12 mouse cellular contexts compared by ENCODE assay signal in genomic region chr19:50171849-50172248, GRCm38 (mm10).
DNase-seq lines count a peak whose midpoint lies in the region; ATAC-seq and TF ChIP-seq lines count a peak whose summit lies in the region.
"Had no signal": no experiment of that assay in that cellular context is flagged by ENCODE, and none has a peak within 500 bp of the region (broad histone marks: within the 10 kb centered on the region; RNA-seq: fewer than 3 reads in every experiment).

No protein-coding gene starts in this region.

- H3K27me3 ChIP-seq in liver, embryonic 14.5 days (ENCODE audit: control insufficient read depth, insufficient read depth, low read length): no peaks in the 10 kb centered on the region
- H3K27me3 ChIP-seq in liver, embryonic 11.5 days (replicated peaks; ENCODE audit: control insufficient read depth, insufficient read depth, low read length): no peaks in the 10 kb centered on the region
- H3K27me3 ChIP-seq in embryonic facial prominence, embryonic 14.5 days (replicated peaks; ENCODE audit: control insufficient read depth, insufficient read depth, low read length): no peaks in the 10 kb centered on the region
- H3K27me3 ChIP-seq: hindbrain, embryonic 15.5 days; stomach, embryonic 15.5 days had no signal

- no peaks in the 10 kb centered on the region for H3K9me3 ChIP-seq in liver, embryonic 14.5 days (ENCODE audit: control insufficient read depth, low read length)
- no peaks in the 10 kb centered on the region for H3K9me3 ChIP-seq in liver, embryonic 11.5 days (ENCODE audit: control insufficient read depth, low read length)
- H3K9me3 ChIP-seq in ES-E14 (ENCODE audit: control insufficient read depth, insufficient read depth, low read depth, low read length): no peaks in the 10 kb centered on the region
- no peaks in the 10 kb centered on the region for H3K9me3 ChIP-seq in embryonic facial prominence, embryonic 14.5 days (ENCODE audit: control insufficient read depth, low read length)
- H3K9me3 ChIP-seq: hindbrain, embryonic 15.5 days; stomach, embryonic 15.5 days had no signal

- no peak for DNase-seq in frontal cortex, postnatal 14 days (ENCODE audit: low spot score in 2 of 2)
- DNase-seq in liver, embryonic 14.5 days (ENCODE audit: low read depth in 3 of 3, low spot score in 3 of 3): no peak
- DNase-seq in liver, embryonic 11.5 days (ENCODE audit: low spot score): no peak
- DNase-seq in ES-E14 (ENCODE audit: low read depth, low spot score): peak; percentile 16
- peak; percentile 11 for DNase-seq in embryonic facial prominence, embryonic 14.5 days (ENCODE audit: low spot score)
- DNase-seq in frontal cortex, postnatal 10 days (ENCODE audit: low spot score in 2 of 2): no peak
- no peak for DNase-seq in spleen, postnatal 14 days (ENCODE audit: low spot score in 2 of 2)

- no peaks in the 10 kb centered on the region for H3K4me1 ChIP-seq in liver, embryonic 14.5 days (replicated peaks; ENCODE audit: control insufficient read depth in 2 of 2, insufficient read depth in 2 of 2, low read length in 1 of 2)
- H3K4me1 ChIP-seq in liver, embryonic 11.5 days (replicated peaks; ENCODE audit: control insufficient read depth, insufficient read depth, low read length): no peaks in the 10 kb centered on the region
- H3K4me1 ChIP-seq in ES-E14 (ENCODE audit: control insufficient read depth in 2 of 2, insufficient read depth in 2 of 2, low read length in 2 of 2, poor library complexity in 1 of 2): no peaks in the 10 kb centered on the region
- no peaks in the 10 kb centered on the region for H3K4me1 ChIP-seq in embryonic facial prominence, embryonic 14.5 days (ENCODE audit: control insufficient read depth, insufficient read depth, low read length)
- H3K4me1 ChIP-seq: hindbrain, embryonic 15.5 days; stomach, embryonic 15.5 days had no signal

- H3K4me3 ChIP-seq in liver, embryonic 14.5 days (ENCODE audit: insufficient read depth in 1 of 2, low read depth in 2 of 2, low read length in 2 of 2): no peak overlapping the region
- no peak overlapping the region for H3K4me3 ChIP-seq in liver, embryonic 11.5 days (ENCODE audit: low read depth, low read length)
- H3K4me3 ChIP-seq in ES-E14 (ENCODE audit: insufficient read depth in 1 of 2, low read depth in 1 of 2, low read length in 2 of 2, poor library complexity in 1 of 2, severe bottlenecking in 1 of 2): no peak overlapping the region
- no peak overlapping the region for H3K4me3 ChIP-seq in embryonic facial prominence, embryonic 14.5 days (ENCODE audit: low read depth, low read length)
- H3K4me3 ChIP-seq: hindbrain, embryonic 15.5 days; myocyte; stomach, embryonic 15.5 days had no signal

- no peak overlapping the region for H3K9ac ChIP-seq in liver, embryonic 14.5 days (replicated peaks)
- no peak overlapping the region for H3K9ac ChIP-seq in liver, embryonic 11.5 days (ENCODE audit: low read depth, low read length)
- H3K9ac ChIP-seq in ES-E14 (ENCODE audit: insufficient read depth, low read depth, low read length, poor library complexity, severe bottlenecking): no peak overlapping the region
- H3K9ac ChIP-seq in embryonic facial prominence, embryonic 14.5 days (ENCODE audit: low read depth, low read length): no peak overlapping the region
- H3K9ac ChIP-seq: hindbrain, embryonic 15.5 days; stomach, embryonic 15.5 days had no signal

- ATAC-seq in frontal cortex, adult (ENCODE audit: low TSS enrichment): peak; percentile 65
- ATAC-seq in liver, embryonic 14.5 days (ENCODE audit: insufficient read depth): no peak
- no peak for ATAC-seq in liver, embryonic 11.5 days (replicated peaks; ENCODE audit: low FRiP score)
- no peak for ATAC-seq in embryonic facial prominence, embryonic 14.5 days (ENCODE audit: low read depth)
- ATAC-seq: Patski had no signal

- in situ Hi-C loops in ES-E14 (cut with MboI; ENCODE audit: low sequenced_read_pairs in 2 of 2, unreplicated experiment in 2 of 2): no loop called here

- H3K4me2 ChIP-seq in liver, embryonic 14.5 days (ENCODE audit: low read depth): no peak overlapping the region
- H3K4me2 ChIP-seq in liver, embryonic 11.5 days: no peak overlapping the region
- no peak overlapping the region for H3K4me2 ChIP-seq in embryonic facial prominence, embryonic 14.5 days (ENCODE audit: low read depth, low read length)
- H3K4me2 ChIP-seq: hindbrain, embryonic 15.5 days; stomach, embryonic 15.5 days had no signal

- no peak overlapping the region for H3K27ac ChIP-seq in liver, embryonic 14.5 days
- no peak overlapping the region for H3K27ac ChIP-seq in liver, embryonic 11.5 days (ENCODE audit: low read depth, low read length)
- no peak overlapping the region for H3K27ac ChIP-seq in ES-E14 (ENCODE audit: insufficient read depth, low read depth, low read length, poor library complexity, severe bottlenecking)
- H3K27ac ChIP-seq in embryonic facial prominence, embryonic 14.5 days (replicated peaks; ENCODE audit: low read depth, low read length): no peak overlapping the region
- H3K27ac ChIP-seq: hindbrain, embryonic 15.5 days; stomach, embryonic 15.5 days had no signal

- TF ChIP-seq CTCF in liver, embryonic 14.5 days (IDR thresholded peaks at IDR 0.05; ENCODE audit: low read depth): peak; percentile 2; the same call in 1 of the 2 replicates

- H3K36me3 ChIP-seq in liver, embryonic 14.5 days (replicated peaks; ENCODE audit: control insufficient read depth, insufficient read depth, low read depth): no peaks in the 10 kb centered on the region
- H3K36me3 ChIP-seq in liver, embryonic 11.5 days (ENCODE audit: control insufficient read depth, insufficient read depth, low read length): no peaks in the 10 kb centered on the region
- H3K36me3 ChIP-seq in ES-E14 (ENCODE audit: control insufficient read depth, insufficient read depth, low read length, poor library complexity, severe bottlenecking): no peaks in the 10 kb centered on the region
- no peaks in the 10 kb centered on the region for H3K36me3 ChIP-seq in embryonic facial prominence, embryonic 14.5 days (ENCODE audit: control insufficient read depth, insufficient read depth, low read length)
- H3K36me3 ChIP-seq: hindbrain, embryonic 15.5 days; stomach, embryonic 15.5 days had no signal

- no peak for TF ChIP-seq EP300 in liver, embryonic 14.5 days (IDR thresholded peaks at IDR 0.05; ENCODE audit: low read depth)

- WGBS in liver, embryonic 14.5 days (ENCODE audit: insufficient replicate concordance): 36% methylated on average over 4 of the region's 4 CpGs
- WGBS in liver, embryonic 11.5 days: 62% methylated on average over 4 of the region's 4 CpGs
- WGBS in embryonic facial prominence, embryonic 14.5 days: 67% methylated on average over 4 of the region's 4 CpGs

TF ChIP-seq in ES-E14, 5 proteins besides CTCF, POLR2A, EP300 and RAD21:
- TF ChIP-seq ZNF384 (IDR thresholded peaks at IDR 0.05; ENCODE audit: low read depth, low read length): no peak
- no peak for TF ChIP-seq ZC3H11A (IDR thresholded peaks at IDR 0.05; ENCODE audit: borderline replicate concordance, low read depth, low read length)
- no peak for TF ChIP-seq HCFC1 (IDR thresholded peaks at IDR 0.05; ENCODE audit: borderline replicate concordance, insufficient read depth, low read length)
- TF ChIP-seq CHD2 (IDR thresholded peaks at IDR 0.05; ENCODE audit: low read depth, low read length): no peak
- TF ChIP-seq MAFK (IDR thresholded peaks at IDR 0.05; ENCODE audit: insufficient read depth, low read depth, low read length): no peak

Comparison
In these comparisons a context has a peak if more than half of its experiments do, and no peak if none do; other contexts are left out.
1. DNase-seq: peak in ES-E14 (single experiment) and embryonic facial prominence, embryonic 14.5 days (single experiment); none in frontal cortex, postnatal 14 days (0 of 2), liver, embryonic 14.5 days (0 of 3), liver, embryonic 11.5 days (single experiment), frontal cortex, postnatal 10 days (0 of 2) and spleen, postnatal 14 days (0 of 2).